Mouse (Mus musculus): ENCODE measurements around the gene Zfp428.

DNA sequence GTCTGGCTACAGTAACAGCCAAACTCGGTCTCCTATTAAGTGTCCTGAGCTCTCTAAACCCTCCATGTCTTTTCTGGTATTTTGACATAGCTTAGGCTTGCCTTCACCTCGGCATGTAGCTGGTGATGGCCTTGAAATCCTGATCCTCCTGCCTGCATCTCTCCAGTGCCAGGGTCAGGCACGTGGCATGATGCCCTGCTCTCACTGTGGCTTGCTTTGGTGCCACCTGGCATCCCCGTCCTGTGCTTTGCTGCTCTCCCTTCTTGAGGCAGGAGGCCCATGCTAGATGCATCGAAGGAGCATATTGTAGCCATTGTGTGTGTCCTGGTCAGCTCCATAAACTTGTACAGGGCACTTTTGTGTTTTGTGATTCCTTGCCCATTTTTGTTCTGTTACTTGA, 30.8 kb downstream of the Zfp428 start:
- TF ChIP-seq CTCF (IDR thresholded peaks at IDR 0.05; ENCODE audit: extremely low read depth, insufficient read length, insufficient replicate concordance, low read depth, low read length) (no peak), POLR2A (IDR thresholded peaks at IDR 0.05; ENCODE audit: low read depth, low read length) (no peak)
